Comparison of ENCODE assay signal across 12 mouse cellular contexts in genomic region chr2:117475561-117475960, GRCm38 (mm10).
DNase-seq lines count a peak whose midpoint lies in the region; ATAC-seq and TF ChIP-seq lines count a peak whose summit lies in the region.
"Had no signal": no experiment of that assay in that cellular context is flagged by ENCODE, and none has a peak within 500 bp of the region (broad histone marks: within the 10 kb centered on the region; RNA-seq: fewer than 3 reads in every experiment).

No protein-coding gene starts in this region.

- TF ChIP-seq EP300 in heart, postnatal 0 days (IDR thresholded peaks at IDR 0.05; ENCODE audit: low read depth): no peak

- peak; percentile 27 for DNase-seq in heart, postnatal 0 days (ENCODE audit: low spot score)
- no peak for DNase-seq in heart, embryonic 10.5 days (ENCODE audit: low spot score)
- DNase-seq in lung, postnatal 25 days (ENCODE audit: low spot score): peak; percentile 5
- no peak for DNase-seq in lung, postnatal 4 days
- DNase-seq in retina, postnatal 1 day: peak; percentile 25
- no peak for DNase-seq in heart, adult 18-20 months
- DNase-seq: layer of hippocampus, adult 9-11 months had no signal

- ATAC-seq in heart, postnatal 0 days (ENCODE audit: insufficient read depth, low read depth): no peak
- no peak for ATAC-seq in forebrain, embryonic 16.5 days

- no peak overlapping the region for H3K4me2 ChIP-seq in heart, postnatal 0 days (ENCODE audit: low read depth, low read length)
- no peak overlapping the region for H3K4me2 ChIP-seq in forebrain, embryonic 16.5 days (ENCODE audit: low read length)
- H3K4me2 ChIP-seq: hindbrain, embryonic 15.5 days; lung, embryonic 15.5 days; neural tube, embryonic 12.5 days had no signal

- no peak overlapping the region for H3K27ac ChIP-seq in heart, postnatal 0 days (ENCODE audit: low read depth)
- no peak overlapping the region for H3K27ac ChIP-seq in heart, embryonic 10.5 days
- peak overlapping the region; percentile 63 for H3K27ac ChIP-seq in bone marrow macrophage, adult 2 months (ENCODE audit: insufficient read depth, low read depth, low read length)
- H3K27ac ChIP-seq in forebrain, embryonic 16.5 days (ENCODE audit: low read length): no peak overlapping the region
- H3K27ac ChIP-seq: hindbrain, embryonic 15.5 days; lung, embryonic 15.5 days; neural tube, embryonic 12.5 days had no signal

- H3K36me3 ChIP-seq in heart, postnatal 0 days (replicated peaks; ENCODE audit: control insufficient read depth, insufficient read depth, low read length): no peaks in the 10 kb centered on the region
- H3K36me3 ChIP-seq in heart, embryonic 10.5 days: no peaks in the 10 kb centered on the region
- H3K36me3 ChIP-seq in forebrain, embryonic 16.5 days (ENCODE audit: control insufficient read depth, insufficient read depth): no peaks in the 10 kb centered on the region
- H3K36me3 ChIP-seq: hindbrain, embryonic 15.5 days; lung, embryonic 15.5 days; neural tube, embryonic 12.5 days had no signal

- no peak overlapping the region for H3K4me3 ChIP-seq in heart, postnatal 0 days (ENCODE audit: low read depth, low read length)
- H3K4me3 ChIP-seq in heart, embryonic 10.5 days: no peak overlapping the region
- no peak overlapping the region for H3K4me3 ChIP-seq in bone marrow macrophage, adult 2 months (ENCODE audit: insufficient read depth, low read length)
- H3K4me3 ChIP-seq in forebrain, embryonic 16.5 days (replicated peaks; ENCODE audit: low read length): no peak overlapping the region
- H3K4me3 ChIP-seq: hindbrain, embryonic 15.5 days; lung, embryonic 15.5 days; neural tube, embryonic 12.5 days had no signal

- no peak for TF ChIP-seq POLR2A in bone marrow macrophage, adult 2 months (IDR thresholded peaks at IDR 0.05; ENCODE audit: borderline replicate concordance, low read depth, low read length)

- H3K9me3 ChIP-seq in heart, postnatal 0 days (replicated peaks; ENCODE audit: control insufficient read depth, low read length): no peaks in the 10 kb centered on the region
- H3K9me3 ChIP-seq in heart, embryonic 10.5 days: no peaks in the 10 kb centered on the region
- H3K9me3 ChIP-seq in forebrain, embryonic 16.5 days (ENCODE audit: control insufficient read depth, low read length): no peaks in the 10 kb centered on the region
- H3K9me3 ChIP-seq: hindbrain, embryonic 15.5 days; lung, embryonic 15.5 days; neural tube, embryonic 12.5 days had no signal

- peak; percentile 58 for TF ChIP-seq CTCF in heart, postnatal 0 days (IDR thresholded peaks at IDR 0.05; ENCODE audit: low read depth)
- TF ChIP-seq CTCF in bone marrow macrophage, adult 2 months (IDR thresholded peaks at IDR 0.05; ENCODE audit: low read depth, low read length): no peak

- H3K4me1 ChIP-seq in heart, postnatal 0 days (ENCODE audit: control insufficient read depth, insufficient read depth): no peaks in the 10 kb centered on the region
- H3K4me1 ChIP-seq in heart, embryonic 10.5 days: no peaks in the 10 kb centered on the region; the same call in 1 of the 2 replicates
- H3K4me1 ChIP-seq in bone marrow macrophage, adult 2 months (ENCODE audit: control insufficient read depth, insufficient read depth, low read length): peaks cover 9% of the 10 kb centered on the region; the same call in 1 of the 2 replicates
- H3K4me1 ChIP-seq in forebrain, embryonic 16.5 days (replicated peaks; ENCODE audit: control insufficient read depth, insufficient read depth, low read length): no peaks in the 10 kb centered on the region
- H3K4me1 ChIP-seq: lung, embryonic 15.5 days; neural tube, embryonic 12.5 days had no signal

- WGBS in heart, postnatal 0 days: 34% methylated on average over 3 of the region's 3 CpGs
- 42% methylated on average over 3 of the region's 3 CpGs for WGBS in heart, embryonic 10.5 days
- 47% methylated on average over 3 of the region's 3 CpGs for WGBS in forebrain, embryonic 16.5 days

- H3K9ac ChIP-seq in heart, postnatal 0 days (replicated peaks; ENCODE audit: low read depth, low read length): no peak overlapping the region
- H3K9ac ChIP-seq in forebrain, embryonic 16.5 days (replicated peaks; ENCODE audit: low read depth, low read length): no peak overlapping the region
- H3K9ac ChIP-seq: hindbrain, embryonic 15.5 days; lung, embryonic 15.5 days; neural tube, embryonic 12.5 days had no signal

- no peaks in the 10 kb centered on the region for H3K27me3 ChIP-seq in heart, postnatal 0 days (ENCODE audit: control insufficient read depth, insufficient read depth, low read length)
- no peaks in the 10 kb centered on the region for H3K27me3 ChIP-seq in heart, embryonic 10.5 days (ENCODE audit: insufficient read depth, poor library complexity, severe bottlenecking)
- no peaks in the 10 kb centered on the region for H3K27me3 ChIP-seq in forebrain, embryonic 16.5 days (replicated peaks; ENCODE audit: control insufficient read depth, insufficient read depth, low read length)
- H3K27me3 ChIP-seq: hindbrain, embryonic 15.5 days; lung, embryonic 15.5 days; neural tube, embryonic 12.5 days had no signal

Comparison
In these comparisons a context has a peak if more than half of its experiments do, and no peak if none do; other contexts are left out.
1. DNase-seq: peak in heart, postnatal 0 days (single experiment), lung, postnatal 25 days (single experiment) and retina, postnatal 1 day (single experiment); none in heart, embryonic 10.5 days (single experiment), lung, postnatal 4 days (0 of 2) and heart, adult 18-20 months (0 of 2).